Mouse (Mus musculus) hindbrain, embryonic 11.5 days (tissue): ENCODE measurements at regions not wholly inside any gene's neighbourhood (a gene's known extent, or its start where the extent isn't known, plus 50 kb on each side); places are given as distances from the start of the nearest gene placed in this dataset.
A peak's percentile ranks its signal among the peaks of the same experiment; 100 is the strongest.

Source experiments
- ATAC-seq: fragments of 200-750 bp; cut with Nextera tagmentation; 2 replicates; pipeline ENCODE4 v1.8.0; 2017; ENCODE audit warnings: mild to moderate bottlenecking, moderate TSS enrichment, moderate library complexity; ENCODE audit not compliant: low FRiP score
- DNase-seq: peaks from one replicate; pipeline ENCODE4 v3.0.0-alpha.2; 2015; ENCODE audit warnings: low spot score
- H3K27ac ChIP-seq: fragments of 300-500 bp; sonication (generic); 2 replicates; pipeline ENCODE4 v1.5.1; 2014; ENCODE audit warnings: mild to moderate bottlenecking, low read depth, low read length
- H3K27me3 ChIP-seq: fragments of 300-500 bp; sonication (generic); 2 replicates; pipeline ENCODE4 v1.6.1; 2014; ENCODE audit warnings: mild to moderate bottlenecking, low read length, moderate library complexity, mixed read lengths; ENCODE audit not compliant: control insufficient read depth, insufficient read depth
- H3K36me3 ChIP-seq: fragments of 300-500 bp; sonication (generic); 2 replicates; pipeline ENCODE4 v1.6.1; 2014; ENCODE audit warnings: mild to moderate bottlenecking, low read length, moderate library complexity, mixed read lengths; ENCODE audit not compliant: control insufficient read depth, insufficient read depth
- H3K4me1 ChIP-seq: fragments of 300-500 bp; sonication (generic); replicated peaks from 2 replicates; pipeline ENCODE4 v1.6.1; 2014; ENCODE audit warnings: low read length, mixed read lengths; ENCODE audit not compliant: control insufficient read depth, insufficient read depth
- H3K4me2 ChIP-seq: fragments of 300-500 bp; sonication (generic); replicated peaks from 2 replicates; pipeline ENCODE4 v1.6.1; 2014; ENCODE audit warnings: mild to moderate bottlenecking, low read depth, low read length
- H3K4me3 ChIP-seq: fragments of 300-500 bp; sonication (generic); 2 replicates; pipeline ENCODE4 v1.5.1; 2014; ENCODE audit warnings: low read depth, low read length
- H3K9ac ChIP-seq: fragments of 300-500 bp; sonication (generic); 2 replicates; pipeline ENCODE4 v1.6.1; 2014; ENCODE audit warnings: low read depth, low read length
- H3K9me3 ChIP-seq: fragments of 300-500 bp; sonication (generic); 2 replicates; pipeline ENCODE4 v1.6.1; 2016; ENCODE audit warnings: low read length; ENCODE audit not compliant: control insufficient read depth
- WGBS: fragments of 180-500 bp; shearing (Covaris S2); extraction: QIAGEN DNeasy Blood & Tissue Kit; methylation state at CpG from one replicate; pipeline ENCODE4 v1.1.7; 2014; 5-methylcytosine and 5-hydroxymethylcytosine counted together

DNA sequence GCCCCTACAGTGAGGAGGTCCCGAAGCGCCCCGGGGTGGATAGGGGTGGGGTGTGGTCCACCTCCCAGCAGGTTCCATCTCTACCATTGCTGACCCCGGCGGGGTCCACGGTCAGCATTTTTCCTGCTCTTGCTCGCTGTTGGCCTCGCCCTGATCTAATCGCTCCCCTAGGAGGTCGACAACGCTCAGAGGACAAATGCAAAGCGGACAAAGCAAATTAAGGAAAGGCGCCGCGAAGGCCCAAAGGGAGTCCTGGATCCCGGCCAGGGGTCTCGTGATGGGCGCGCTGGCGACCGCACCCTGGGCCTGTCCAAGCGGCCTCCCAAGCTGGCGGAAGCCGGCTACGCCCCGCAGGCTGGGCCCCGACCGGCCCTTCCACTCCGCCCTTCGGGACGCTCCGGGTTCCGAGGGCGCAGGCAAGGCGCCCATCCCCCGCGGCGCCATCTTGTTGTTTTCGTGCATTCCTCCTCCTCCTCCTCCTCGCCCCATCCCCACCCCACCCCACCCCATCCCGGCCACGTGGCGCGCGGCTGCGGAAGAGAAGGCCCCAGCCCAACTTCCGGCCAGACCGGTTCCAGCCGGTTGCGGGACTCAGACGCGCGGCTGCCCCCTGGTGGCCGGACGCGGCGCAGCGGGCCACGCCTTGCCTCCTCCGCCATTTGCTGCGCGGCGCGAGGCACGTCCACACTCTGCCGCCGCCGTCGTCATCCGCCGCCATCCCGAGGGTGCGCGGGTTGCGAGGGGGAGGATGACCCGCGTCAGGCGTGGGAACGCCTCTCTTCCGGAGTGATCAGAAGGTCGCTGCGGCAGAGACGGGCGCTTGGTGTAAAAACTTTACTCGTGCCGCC, 76.5 kb upstream of the Chd2 start:
- Histone ChIP-seq H3K9me3 (no peaks in the 10 kb centered on the region), H3K4me1 (peaks cover 3% of the 10 kb centered on the region), H3K27ac (peak overlapping the region; percentile 100), H3K4me2 (peak overlapping the region; percentile 69), H3K36me3 (no peaks in the 10 kb centered on the region), H3K27me3 (no peaks in the 10 kb centered on the region), H3K9ac (peak overlapping the region; percentile 94), H3K4me3 (peak overlapping the region; percentile 61)
- DNase-seq (peak; percentile 99), ATAC-seq (peak; percentile 97)
- under 1% methylated on average over 64 of the region's 86 CpGs for WGBS

DNA sequence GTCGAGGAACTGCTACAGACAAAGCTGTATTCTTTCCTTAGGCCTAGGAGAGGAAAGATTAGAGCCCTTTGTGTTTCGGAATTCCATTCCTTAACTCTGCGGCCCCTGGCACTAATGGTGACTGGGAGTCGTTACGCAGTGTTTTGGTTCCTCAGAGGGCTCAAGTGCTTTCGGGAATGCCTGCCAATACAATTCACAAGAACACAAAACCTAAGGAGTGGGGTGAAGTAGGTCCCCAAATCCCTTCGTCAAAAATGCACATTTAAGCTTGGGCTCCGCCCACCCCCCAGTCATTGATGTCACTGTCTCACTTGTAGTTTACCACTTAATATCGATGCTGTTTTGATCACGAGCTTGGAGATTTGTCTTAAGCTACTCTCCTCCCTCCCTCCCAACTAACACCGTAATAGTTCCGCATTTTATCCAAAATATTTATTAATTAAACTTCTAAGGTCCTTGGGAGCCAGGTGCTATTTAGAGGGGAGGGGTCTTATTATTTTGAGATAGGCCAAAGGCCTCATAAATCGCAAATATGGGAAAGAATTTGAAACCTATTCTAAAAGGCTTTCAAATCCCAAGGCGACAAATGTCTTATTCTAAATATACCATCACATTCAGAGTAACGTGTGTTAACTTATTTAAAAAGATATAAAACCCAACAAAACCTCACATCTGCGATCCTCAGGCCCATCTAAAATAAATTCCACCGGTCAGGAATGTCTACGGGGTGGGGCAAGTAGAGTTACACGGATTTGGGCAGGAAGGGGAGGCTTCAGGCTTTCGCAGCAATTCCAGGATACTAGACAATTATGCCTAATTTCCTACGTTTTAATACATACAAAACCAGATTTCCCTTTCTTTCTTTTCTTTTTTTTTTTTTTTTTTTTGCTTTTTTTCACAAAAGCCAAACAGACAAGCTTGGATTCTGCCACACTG, 75.6 kb upstream of the Chd2 start:
- no peak for ATAC-seq
- WGBS: 6% methylated on average over 21 of the region's 21 CpGs

DNA sequence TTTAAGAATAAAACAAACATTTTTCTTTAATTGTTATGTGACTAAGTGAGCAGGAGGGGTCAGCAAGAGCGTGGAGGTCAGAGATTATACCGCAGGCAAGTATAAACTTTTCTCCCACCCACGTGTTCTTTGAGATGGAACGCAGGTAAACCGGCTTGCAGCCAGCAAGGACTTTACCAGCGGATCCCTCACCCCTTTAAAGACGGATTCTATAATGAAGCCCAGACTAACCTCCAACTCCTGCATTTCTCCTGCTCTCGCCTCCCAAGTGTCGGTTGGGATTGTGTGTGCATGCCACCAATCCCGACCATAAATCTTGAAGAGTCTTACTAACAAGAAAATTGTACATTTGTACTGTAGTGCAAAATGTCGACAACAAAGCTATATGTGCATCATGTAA, 74.4 kb upstream of the Chd2 start:
- H3K9me3 ChIP-seq: no peaks in the 10 kb centered on the region
- WGBS: 52% methylated on average over 11 of the region's 11 CpGs
- H3K27ac ChIP-seq: 0 out of 2 replicates have a peak overlapping the region, but pooled peaks have one; percentile 17
- H3K36me3 ChIP-seq: no peaks in the 10 kb centered on the region
- H3K4me3 ChIP-seq: no peak overlapping the region
- DNase-seq (no peak), ATAC-seq (no peak)
- H3K27me3 ChIP-seq: no peaks in the 10 kb centered on the region
- H3K9ac ChIP-seq: peak overlapping the region; percentile 28; the same call in 1 of the 2 replicates
- H3K4me1 ChIP-seq: peaks cover 3% of the 10 kb centered on the region
- no peak overlapping the region for H3K4me2 ChIP-seq

More for the DNA sequence above, 75.6 kb upstream of the Chd2 start:
- Histone ChIP-seq H3K4me2 (peak overlapping the region; percentile 69), H3K4me3 (peak overlapping the region; percentile 61), H3K4me1 (peaks cover 3% of the 10 kb centered on the region), H3K27ac (peak overlapping the region; percentile 100), H3K9ac (peak overlapping the region; percentile 94), H3K9me3 (no peaks in the 10 kb centered on the region), H3K36me3 (no peaks in the 10 kb centered on the region), H3K27me3 (no peaks in the 10 kb centered on the region)
- peak; percentile 74 for DNase-seq

DNA sequence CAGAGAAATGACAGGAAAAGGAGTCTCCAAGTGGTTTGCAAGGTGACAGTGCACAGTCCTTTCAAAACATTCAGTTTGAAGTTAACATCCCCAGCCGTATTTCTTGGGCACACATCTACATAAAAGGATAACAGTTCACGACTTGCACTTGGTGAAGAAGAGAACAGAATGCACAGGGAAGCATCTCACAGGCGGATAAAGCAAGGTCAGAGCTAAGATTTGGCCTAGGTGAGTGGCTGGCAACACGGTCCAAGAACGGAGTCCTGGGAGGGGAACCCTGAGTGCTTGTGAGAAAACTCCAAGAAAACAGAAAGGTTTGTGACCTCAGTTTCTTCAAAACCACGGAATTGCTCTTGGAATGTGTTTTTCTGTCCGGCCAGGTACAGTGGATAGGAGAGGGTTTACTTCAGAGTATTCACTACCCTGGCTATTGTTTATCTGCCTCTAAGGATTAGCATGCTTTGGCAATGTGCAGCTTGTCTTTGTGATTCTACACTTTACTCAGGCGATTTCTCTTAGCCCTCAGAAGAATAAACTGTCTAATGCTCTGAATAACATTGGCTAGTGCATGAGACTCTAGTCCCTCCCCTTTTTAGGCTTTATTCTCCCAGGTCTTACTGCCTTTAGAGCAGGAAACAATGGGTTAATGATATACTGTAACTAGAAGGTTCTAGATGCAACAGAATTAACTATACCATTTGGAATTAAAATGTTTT, 73.4 kb upstream of the Chd2 start:
- 83% methylated on average over 8 of the region's 8 CpGs for WGBS
- Histone ChIP-seq H3K4me2 (no peak overlapping the region), H3K4me1 (peaks cover 3% of the 10 kb centered on the region), H3K4me3 (no peak overlapping the region), H3K9me3 (no peaks in the 10 kb centered on the region), H3K27ac (no peak overlapping the region), H3K9ac (no peak overlapping the region), H3K27me3 (no peaks in the 10 kb centered on the region), H3K36me3 (no peaks in the 10 kb centered on the region)
- no peak for DNase-seq
- ATAC-seq: no peak

DNA sequence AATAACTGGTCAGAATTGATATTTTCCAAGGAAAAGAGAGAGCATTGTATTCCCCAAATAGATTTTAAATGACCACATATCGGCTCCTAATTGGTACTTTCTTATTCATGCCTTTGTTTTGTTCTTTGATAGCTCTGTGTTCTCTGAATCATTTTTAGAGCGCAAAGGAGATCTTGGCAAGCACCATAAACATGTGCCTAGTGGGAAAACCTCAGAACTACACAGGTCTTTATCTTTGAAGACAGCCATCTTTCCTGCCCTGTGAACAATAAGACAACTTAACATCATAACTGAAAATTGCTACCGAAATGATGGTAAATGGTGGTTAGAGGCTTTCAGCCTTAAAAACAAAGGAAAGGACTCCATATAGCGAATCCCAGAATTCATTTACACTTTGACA, 72.7 kb upstream of the Chd2 start:
- Histone ChIP-seq H3K9me3 (no peaks in the 10 kb centered on the region), H3K4me3 (no peak overlapping the region), H3K27ac (no peak overlapping the region), H3K27me3 (no peaks in the 10 kb centered on the region), H3K36me3 (no peaks in the 10 kb centered on the region), H3K9ac (no peak overlapping the region), H3K4me2 (no peak overlapping the region), H3K4me1 (peaks cover 3% of the 10 kb centered on the region)
- DNase-seq: no peak
- WGBS: 94% methylated on average over 4 of the region's 4 CpGs
- no peak for ATAC-seq

DNA sequence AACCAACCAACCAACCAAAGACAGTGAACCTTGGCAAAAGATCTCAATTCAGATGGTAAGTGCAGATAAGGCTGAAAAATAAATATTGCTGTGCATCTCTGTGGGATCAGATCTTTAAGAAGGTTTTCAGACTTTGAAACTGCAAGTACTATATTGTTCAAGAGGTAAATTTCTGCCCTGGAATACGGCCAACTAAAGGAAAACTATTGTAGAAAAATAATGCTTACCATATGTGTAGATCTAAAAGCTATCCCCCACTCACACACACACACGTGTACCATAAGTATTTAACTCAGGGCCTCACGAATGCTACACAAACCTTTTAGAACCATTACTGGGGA, 71.1 kb upstream of the Chd2 start:
- Histone ChIP-seq H3K27me3 (no peaks in the 10 kb centered on the region), H3K4me2 (no peak overlapping the region), H3K4me1 (peaks cover 3% of the 10 kb centered on the region), H3K4me3 (no peak overlapping the region), H3K36me3 (no peaks in the 10 kb centered on the region), H3K27ac (no peak overlapping the region), H3K9me3 (no peaks in the 10 kb centered on the region), H3K9ac (no peak overlapping the region)
- no peak for ATAC-seq
- DNase-seq: no peak
- 72% methylated on average over 3 of the region's 3 CpGs for whole genome bisulfite sequencing

DNA sequence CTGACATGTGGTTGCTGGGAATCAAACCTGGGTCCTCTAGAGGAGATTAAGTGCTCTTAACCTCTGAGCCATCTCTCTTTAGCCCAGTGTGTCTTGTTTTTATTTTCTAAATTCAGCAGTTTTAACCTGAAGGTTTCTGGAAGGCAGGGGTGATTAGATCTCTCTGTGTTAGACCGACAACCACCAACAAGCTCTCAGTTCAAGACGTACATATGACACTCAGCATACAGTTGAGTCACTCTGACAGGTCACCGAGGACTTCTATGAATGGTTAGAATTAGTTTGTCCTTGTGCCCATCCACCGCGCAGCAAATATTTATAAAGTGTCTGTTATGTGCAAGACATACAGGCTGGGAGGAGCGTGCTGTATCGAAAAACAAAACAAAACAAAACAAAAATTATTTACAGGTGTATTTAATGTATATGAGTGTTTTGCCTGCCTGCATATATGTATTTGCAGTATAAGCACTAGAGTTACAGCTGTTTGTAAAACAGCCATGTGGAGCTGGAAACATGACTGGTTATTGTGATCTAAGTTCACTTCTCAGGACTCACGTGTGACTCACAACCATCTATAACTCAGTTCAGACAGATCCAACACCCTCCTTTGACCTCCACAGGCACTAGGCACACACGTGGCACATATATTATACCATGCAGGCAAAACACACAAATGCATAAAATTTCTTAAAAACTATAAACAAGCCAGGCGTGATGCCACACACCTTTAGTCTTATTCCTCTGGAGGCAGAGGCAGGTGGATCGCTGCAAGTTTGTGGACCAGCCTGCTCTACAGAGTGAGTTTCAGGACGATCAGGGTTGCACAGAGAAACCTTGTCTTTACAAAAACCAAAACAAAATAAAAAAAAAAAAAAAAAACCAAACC, 70.5 kb upstream of the Chd2 start:
- Histone ChIP-seq H3K4me2 (no peak overlapping the region), H3K27ac (no peak overlapping the region), H3K27me3 (no peaks in the 10 kb centered on the region), H3K9ac (no peak overlapping the region), H3K4me1 (peaks cover 3% of the 10 kb centered on the region), H3K36me3 (no peaks in the 10 kb centered on the region), H3K9me3 (no peaks in the 10 kb centered on the region), H3K4me3 (no peak overlapping the region)
- DNase-seq (no peak), ATAC-seq (no peak)
- WGBS: 91% methylated on average over 12 of the region's 12 CpGs

DNA sequence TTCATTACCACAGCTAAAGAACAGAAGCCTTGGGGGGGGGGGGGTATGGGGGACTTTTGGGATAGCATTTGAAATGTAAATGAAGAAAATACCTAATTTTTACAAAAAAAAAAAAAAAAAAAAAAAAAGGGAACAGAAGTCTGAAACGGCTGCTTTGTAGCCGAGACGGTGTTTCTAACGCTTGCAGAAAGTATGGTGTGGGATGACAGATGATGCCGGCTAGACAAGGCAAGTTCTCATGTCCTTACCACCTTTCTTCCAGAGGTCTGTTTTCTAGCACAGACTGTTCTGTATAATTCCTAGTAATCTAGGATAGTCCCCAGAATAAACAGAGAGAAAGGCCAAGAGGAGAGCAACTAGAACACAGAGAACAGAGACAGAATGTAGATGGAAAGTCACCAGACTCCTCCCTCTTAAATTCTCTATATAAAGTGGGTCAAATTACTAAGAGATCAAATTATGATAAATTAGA, 67.2 kb upstream of the Chd2 start:
- WGBS: 62% methylated on average over 5 of the region's 5 CpGs
- no peaks in the 10 kb centered on the region for H3K36me3 ChIP-seq
- no peaks in the 10 kb centered on the region for H3K9me3 ChIP-seq
- ATAC-seq (no peak), DNase-seq (peak; percentile 21)
- no peaks in the 10 kb centered on the region for H3K27me3 ChIP-seq
- H3K9ac ChIP-seq: no peak overlapping the region
- H3K4me2 ChIP-seq: no peak overlapping the region
- no peak overlapping the region for H3K4me3 ChIP-seq
- H3K27ac ChIP-seq: no peak overlapping the region
- no peaks in the 10 kb centered on the region for H3K4me1 ChIP-seq
